Mouse (Mus musculus): ENCODE data around the gene D17Wsu92e.
"Not testable (repeated sequence)": the region's sequence is repeated elsewhere in the genome, so short reads cannot be mapped to it uniquely, and the experiment has no call there.

Gene D17Wsu92e

GRCm38 (mm10) chr17:27820568-27821406 lies at the start of gene D17Wsu92e:
TSS of gene D17Wsu92e (minus strand) at chr17:27820648.
- DNase-seq, result peak; percentile 99

GRCm38 (mm10) chr17:27866737-27867136 lies 46.3 kb upstream of the D17Wsu92e start:
- DNase-seq, result no peak

- no peak for DNase-seq
Observed at GRCm38 (mm10) chr17:27865461-27865860, 45.0 kb upstream of the D17Wsu92e start.

GRCm38 (mm10) chr17:27859131-27859530 lies 38.7 kb upstream of the D17Wsu92e start:
- DNase-seq, result no peak

GRCm38 (mm10) chr17:27857649-27858475 lies 37.4 kb upstream of the D17Wsu92e start:
- DNase-seq, result no peak

GRCm38 (mm10) chr17:27856798-27857648 lies 36.6 kb upstream of the D17Wsu92e start:
- peak; percentile 53 for DNase-seq

GRCm38 (mm10) chr17:27856265-27856797 lies 35.9 kb upstream of the D17Wsu92e start, which contains the start of gene Uhrf1bp1:
TSS of gene Uhrf1bp1 (plus strand) at chr17:27856441.
- peak; percentile 86 for DNase-seq

- no peak for DNase-seq
Observed at GRCm38 (mm10) chr17:27851076-27851475, 30.6 kb upstream of the D17Wsu92e start.

GRCm38 (mm10) chr17:27848351-27848750 lies 27.9 kb upstream of the D17Wsu92e start:
- DNase-seq, result no peak

- peak; percentile 94 for DNase-seq
Observed at GRCm38 (mm10) chr17:27839469-27840252, 19.2 kb upstream of the D17Wsu92e start.

- not testable (repeated sequence) for DNase-seq
Observed at GRCm38 (mm10) chr17:27837850-27838249, 17.4 kb upstream of the D17Wsu92e start, which contains the start of gene Snrpc. TSS of gene Snrpc (plus strand) at chr17:27838150.

- no peak for DNase-seq
Observed at GRCm38 (mm10) chr17:27830411-27830810, 10.0 kb upstream of the D17Wsu92e start.

GRCm38 (mm10) chr17:27827511-27827910 lies 7.1 kb upstream of the D17Wsu92e start:
- DNase-seq, result no peak

- DNase-seq, result peak; percentile 43
Observed at GRCm38 (mm10) chr17:27826908-27827383, 6.5 kb upstream of the D17Wsu92e start.

- peak; percentile 77 for DNase-seq
Observed at GRCm38 (mm10) chr17:27825984-27826905, 5.8 kb upstream of the D17Wsu92e start.

GRCm38 (mm10) chr17:27825539-27825938 lies 5.1 kb upstream of the D17Wsu92e start:
- no peak for DNase-seq

GRCm38 (mm10) chr17:27824941-27825340 lies 4.5 kb upstream of the D17Wsu92e start:
- DNase-seq, result no peak

- DNase-seq, result no peak
Observed at GRCm38 (mm10) chr17:27823142-27823905, 2.9 kb upstream of the D17Wsu92e start.
